Mouse (Mus musculus) gonadal fat pad, adult 2 months (tissue): ENCODE measurements around the gene Galntl5. TPM values are rescaled to one million over a fixed set of nuclear protein-coding genes. Genes with fewer than 3 reads are reported as not detected.
"Not testable (repeated sequence)": the region's sequence is repeated elsewhere in the genome, so short reads cannot be mapped to it uniquely, and the experiment has no call there.

Source experiments
- DNase-seq: peaks from one replicate; pipeline ENCODE4 v3.0.0-alpha.2; 2012; ENCODE audit warnings: low read depth
- polyA plus RNA-seq: library from polyadenylated mRNA; depleted of rRNA; stranded (reverse); fragments of >200 nt; gene quantifications from 2 replicates; pipeline ENCODE4 v1.2.3, GENCODE M21; 2012

The Galntl5 gene
- polyA plus RNA-seq, 1 experiment: 0.18 TPM

GRCm38 (mm10) chr5:25190521-25190920, 9.3 kb downstream of the Galntl5 start:
- no peak for DNase-seq

- DNase-seq: no peak
Observed at GRCm38 (mm10) chr5:25211872-25212271, 30.6 kb downstream of the Galntl5 start.

GRCm38 (mm10) chr5:25213216-25213615, 32.0 kb downstream of the Galntl5 start:
- not testable (repeated sequence) for DNase-seq

- DNase-seq: no peak
Observed at GRCm38 (mm10) chr5:25215006-25215405, 33.7 kb downstream of the Galntl5 start.

- DNase-seq: no peak
Observed at GRCm38 (mm10) chr5:25221604-25222003, 40.3 kb downstream of the Galntl5 start, which contains the start of gene Galnt11. Gene Galnt11, plus strand, starts transcription at chr5:25221904.

GRCm38 (mm10) chr5:25222752-25223702, 41.8 kb downstream of the Galntl5 start, which contains the start of gene E130116L18Rik:
Gene E130116L18Rik, minus strand, starts transcription at chr5:25223153.
- DNase-seq: no peak

- not testable (repeated sequence) for DNase-seq
Observed at GRCm38 (mm10) chr5:25224377-25224776, 43.1 kb downstream of the Galntl5 start.

- DNase-seq: no peak
Observed at GRCm38 (mm10) chr5:25243101-25243500, 61.8 kb downstream of the Galntl5 start.

- no peak for DNase-seq
Observed at GRCm38 (mm10) chr5:25245806-25246472, 64.7 kb downstream of the Galntl5 start.

GRCm38 (mm10) chr5:25246473-25246865, 65.2 kb downstream of the Galntl5 start:
- no peak for DNase-seq

GRCm38 (mm10) chr5:25247036-25247435, 65.8 kb downstream of the Galntl5 start:
- no peak for DNase-seq

GRCm38 (mm10) chr5:25252423-25252822, 71.2 kb downstream of the Galntl5 start:
- DNase-seq: no peak

GRCm38 (mm10) chr5:25252825-25253544, 71.7 kb downstream of the Galntl5 start:
- DNase-seq: no peak

GRCm38 (mm10) chr5:25254491-25254890, 73.2 kb downstream of the Galntl5 start:
- DNase-seq: no peak

- no peak for DNase-seq
Observed at GRCm38 (mm10) chr5:25256686-25257085, 75.4 kb downstream of the Galntl5 start.

GRCm38 (mm10) chr5:25261452-25261851, 80.2 kb downstream of the Galntl5 start:
- no peak for DNase-seq

- DNase-seq: no peak
Observed at GRCm38 (mm10) chr5:25262266-25262665, 81.0 kb downstream of the Galntl5 start.

GRCm38 (mm10) chr5:25268258-25268888, 87.1 kb downstream of the Galntl5 start:
- peak; percentile 13 for DNase-seq
